Mouse (Mus musculus) liver, embryonic 14.5 days (tissue): ENCODE data around the gene Polr1d. TPM values are rescaled to one million over a fixed set of nuclear protein-coding genes. Genes with fewer than 3 reads are reported as not detected.

Source experiments
- ATAC-seq: fragments of 200-750 bp; cut with Nextera tagmentation; 2 replicates; pipeline ENCODE4 v1.8.0; 2017; ENCODE audit warnings: moderate number of reproducible peaks, mild to moderate bottlenecking, moderate library complexity; ENCODE audit not compliant: insufficient read depth
- DNase-seq, 3 experiments: peaks; one replicate each; pipeline ENCODE4 v3.0.0-alpha.2; 2012 to 2013; ENCODE audit warnings: low read depth in 3 of 3, low spot score in 3 of 3
- H3K27ac ChIP-seq: fragments of 300-500 bp; sonication (generic); 2 replicates; pipeline ENCODE4 v1.5.1; 2014; ENCODE audit warnings: moderate library complexity, mild to moderate bottlenecking, control low read depth, inconsistent platforms
- H3K27me3 ChIP-seq: fragments of 300-500 bp; sonication (generic); 2 replicates; pipeline ENCODE4 v1.6.1; 2014; ENCODE audit warnings: mild to moderate bottlenecking, low read length, moderate library complexity; ENCODE audit not compliant: control insufficient read depth, insufficient read depth
- H3K36me3 ChIP-seq: fragments of 300-500 bp; sonication (generic); replicated peaks from 2 replicates; pipeline ENCODE4 v1.6.1; 2014; ENCODE audit warnings: low read depth; ENCODE audit not compliant: control insufficient read depth, insufficient read depth
- H3K4me1 ChIP-seq, 2 experiments: fragments of 200-500 bp in 1 of 2; fragments of 300-500 bp in 1 of 2; sonication (generic) in 1 of 2; replicated peaks; 2 replicates each; pipeline ENCODE4 v1.6.1; 2012 to 2014; ENCODE audit warnings: antibody characterized with exemption in 1 of 2, inconsistent platforms in 1 of 2, low read length in 1 of 2; ENCODE audit not compliant: control insufficient read depth in 2 of 2, insufficient read depth in 2 of 2
- H3K4me2 ChIP-seq: fragments of 300-500 bp; sonication (generic); 2 replicates; pipeline ENCODE4 v1.6.1; 2014; ENCODE audit warnings: low read depth, mild to moderate bottlenecking, control low read depth, moderate library complexity
- H3K4me3 ChIP-seq, 2 experiments: fragments of 200-500 bp in 1 of 2; fragments of 300-500 bp in 1 of 2; sonication (generic) in 1 of 2; 2 replicates each; pipeline ENCODE4 v1.5.1; 2012 to 2014; ENCODE audit warnings: low read depth in 2 of 2, low read length in 2 of 2, mild to moderate bottlenecking in 2 of 2, control low read depth in 1 of 2, inconsistent platforms in 1 of 2, moderate library complexity in 1 of 2; ENCODE audit not compliant: insufficient read depth in 1 of 2
- H3K9ac ChIP-seq: fragments of 300-500 bp; sonication (generic); replicated peaks from 2 replicates; pipeline ENCODE4 v1.6.1; 2014; ENCODE audit warnings: mild to moderate bottlenecking, control low read depth, moderate library complexity
- H3K9me3 ChIP-seq: fragments of 300-500 bp; sonication (generic); 2 replicates; pipeline ENCODE4 v1.6.1; 2016; ENCODE audit warnings: low read length, mixed read lengths; ENCODE audit not compliant: control insufficient read depth
- CTCF ChIP-seq: IDR thresholded peaks from 2 replicates; pipeline ENCODE4 v1.5.1; 2016; ENCODE audit warnings: antibody characterized with exemption, low read depth, control low read depth
- EP300 ChIP-seq: IDR thresholded peaks from 2 replicates; pipeline ENCODE4 v1.6.1; 2016; ENCODE audit warnings: antibody characterized with exemption, low read depth
- WGBS: fragments of 180-500 bp; shearing (Covaris S2); extraction: QIAGEN DNeasy Blood & Tissue Kit; methylation state at CpG from one replicate; pipeline ENCODE4 v1.1.7; 2014; ENCODE audit not compliant: insufficient replicate concordance; 5-methylcytosine and 5-hydroxymethylcytosine counted together
- polyA plus RNA-seq, 2 experiments: library from polyadenylated mRNA; depleted of rRNA in 1 of 2; stranded (reverse) in 1 of 2; unstranded in 1 of 2; fragments of >200 nt; fragmentation: Nextera tagmentation in 1 of 2; extraction: Ambion mirVana in 1 of 2; gene quantifications; 2 replicates each; pipeline versions ENCODE4 v1.2.1 to v1.2.3; 2012 to 2014

Gene Polr1d
- polyA plus RNA-seq, 2 experiments: 58.6 to 87.1 TPM

GRCm38 (mm10) chr5:147159320-147159719, 82.5 kb downstream of the Polr1d start:
- H3K4me1 ChIP-seq: no peaks in the 10 kb centered on the region
- ATAC-seq (no peak), DNase-seq (no peak)
- WGBS: 18% methylated on average over 6 of the region's 6 CpGs
- TF ChIP-seq CTCF (no peak), EP300 (no peak)
- no peaks in the 10 kb centered on the region for H3K36me3 ChIP-seq
- H3K4me2 ChIP-seq: no peak overlapping the region
- no peaks in the 10 kb centered on the region; the same call in 1 of the 2 replicates for H3K27me3 ChIP-seq
- H3K27ac ChIP-seq: no peak overlapping the region
- no peak overlapping the region for H3K4me3 ChIP-seq
- H3K9ac ChIP-seq: no peak overlapping the region
- no peaks in the 10 kb centered on the region for H3K9me3 ChIP-seq

GRCm38 (mm10) chr5:147159792-147160191, 82.9 kb downstream of the Polr1d start:
- Histone ChIP-seq H3K4me3 (no peak overlapping the region), H3K4me1 (no peaks in the 10 kb centered on the region), H3K9ac (no peak overlapping the region), H3K36me3 (no peaks in the 10 kb centered on the region), H3K4me2 (no peak overlapping the region), H3K27ac (no peak overlapping the region), H3K9me3 (no peaks in the 10 kb centered on the region), H3K27me3 (no peaks in the 10 kb centered on the region; the same call in 1 of the 2 replicates)
- DNase-seq: no peak
- 51% methylated on average over 2 of the region's 2 CpGs for WGBS
- ATAC-seq: no peak
- TF ChIP-seq CTCF: no peak

Other genes starting within 250 kb of the Polr1d start
- 88.2 and 236 TPM in 2 replicates for gene Rpl21, start 244.2 kb upstream of the Polr1d start, polyA plus RNA-seq (2012; rRNA removed)
- 453 and 467 TPM in 2 replicates for gene Rpl21, start 244.2 kb upstream of the Polr1d start, polyA plus RNA-seq (2014; fragmentation: Nextera tagmentation; extraction: Ambion mirVana)
- gene Rasl11a, start 232.0 kb upstream of the Polr1d start, polyA plus RNA-seq (2012; rRNA removed): 0.56 and 0.94 TPM in 2 replicates
- 0.85 and 0.94 TPM in 2 replicates for gene Rasl11a, start 232.0 kb upstream of the Polr1d start, polyA plus RNA-seq (2014; fragmentation: Nextera tagmentation; extraction: Ambion mirVana)
- gene Gtf3a, start 128.4 kb upstream of the Polr1d start, polyA plus RNA-seq (2012; rRNA removed): 20.9 and 31.3 TPM in 2 replicates
- 37.7 and 41.4 TPM in 2 replicates for gene Gtf3a, start 128.4 kb upstream of the Polr1d start, polyA plus RNA-seq (2014; fragmentation: Nextera tagmentation; extraction: Ambion mirVana)
- gene Mtif3, start 113.2 kb upstream of the Polr1d start, polyA plus RNA-seq (2012; rRNA removed): 3.7 and 6.1 TPM in 2 replicates
- gene Mtif3, start 113.2 kb upstream of the Polr1d start, polyA plus RNA-seq (2014; fragmentation: Nextera tagmentation; extraction: Ambion mirVana): 12.2 and 13.7 TPM in 2 replicates
- gene Lnx2, start 464 bp upstream of the Polr1d start, polyA plus RNA-seq (2012; rRNA removed): 3.1 and 4.1 TPM in 2 replicates
- 4.0 and 4.4 TPM in 2 replicates for gene Lnx2, start 464 bp upstream of the Polr1d start, polyA plus RNA-seq (2014; fragmentation: Nextera tagmentation; extraction: Ambion mirVana)
- 0.02 TPM in 1 of 2 replicates, not detected in the other for gene Gsx1, start 111.6 kb downstream of the Polr1d start, polyA plus RNA-seq (2012; rRNA removed)
- not detected in 2 replicates for gene Gsx1, start 111.6 kb downstream of the Polr1d start, polyA plus RNA-seq (2014; fragmentation: Nextera tagmentation; extraction: Ambion mirVana)
- 0.02 and 0.03 TPM in 2 replicates for gene Pdx1, start 192.9 kb downstream of the Polr1d start, polyA plus RNA-seq (2012; rRNA removed)
- gene Pdx1, start 192.9 kb downstream of the Polr1d start, polyA plus RNA-seq (2014; fragmentation: Nextera tagmentation; extraction: Ambion mirVana): not detected in 2 replicates
- gene Cdx2, start 230.2 kb downstream of the Polr1d start, polyA plus RNA-seq (2012; rRNA removed): 0.09 TPM in 1 of 2 replicates, not detected in the other
- gene Cdx2, start 230.2 kb downstream of the Polr1d start, polyA plus RNA-seq (2014; fragmentation: Nextera tagmentation; extraction: Ambion mirVana): not detected in 2 replicates
- 1.0 and 1.1 TPM in 2 replicates for gene Urad, start 245.4 kb downstream of the Polr1d start, polyA plus RNA-seq (2012; rRNA removed)
- gene Urad, start 245.4 kb downstream of the Polr1d start, polyA plus RNA-seq (2014; fragmentation: Nextera tagmentation; extraction: Ambion mirVana): 0.30 and 0.57 TPM in 2 replicates